Mouse (Mus musculus): ENCODE data around the gene Slc22a14.

Gene Slc22a14

GRCm38 (mm10) chr9:119142066-119142465, 223.3 kb downstream of the Slc22a14 start:
- DNase-seq (ENCODE audit: low spot score): no peak

GRCm38 (mm10) chr9:119138836-119139235, 226.5 kb downstream of the Slc22a14 start:
- DNase-seq (ENCODE audit: low spot score): no peak

- no peak for DNase-seq (ENCODE audit: low spot score)
Observed at GRCm38 (mm10) chr9:119130692-119131091, 234.7 kb downstream of the Slc22a14 start.

- no peak for DNase-seq (ENCODE audit: low spot score)
Observed at GRCm38 (mm10) chr9:119128436-119129181, 236.7 kb downstream of the Slc22a14 start.

DNA sequence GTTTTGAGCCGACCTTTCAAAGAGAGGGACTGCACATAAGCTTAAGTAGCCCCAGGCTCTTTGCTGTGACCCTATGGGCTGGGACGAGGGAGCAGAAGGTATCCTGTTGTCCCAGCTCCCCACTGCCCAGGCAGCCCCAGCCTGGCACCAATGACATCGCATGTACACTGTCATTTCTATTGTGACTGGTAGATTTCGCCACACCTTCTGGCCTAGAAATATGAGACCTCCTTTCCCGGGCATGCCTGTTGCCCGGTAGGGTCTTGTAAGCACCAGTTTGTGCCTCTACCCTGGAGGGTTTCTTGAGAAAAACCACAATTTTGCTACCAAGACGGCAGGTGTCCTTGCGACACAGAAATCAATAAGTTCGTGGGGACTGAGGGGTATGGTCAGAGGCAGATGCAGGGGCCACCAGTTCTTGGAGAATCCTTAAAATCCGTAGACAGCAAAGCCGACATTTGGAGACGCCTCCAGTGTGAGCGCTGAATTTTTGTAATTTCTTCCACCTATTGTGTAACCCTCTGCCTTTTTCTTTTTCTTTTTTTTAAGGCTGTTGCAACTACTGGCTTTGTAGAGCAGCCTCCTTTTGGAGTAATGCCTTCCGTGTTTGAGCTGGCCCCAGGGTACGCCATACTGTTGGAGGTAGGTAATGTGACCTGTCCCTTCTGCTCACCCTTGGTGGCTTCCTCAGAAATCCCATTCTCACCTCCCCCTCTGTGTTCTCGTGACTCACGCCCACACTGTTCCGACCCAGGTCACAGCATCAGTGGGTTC, 242.6 kb downstream of the Slc22a14 start:
- DNase-seq (ENCODE audit: low spot score): no peak

- no peak for DNase-seq (ENCODE audit: low spot score)
Observed at GRCm38 (mm10) chr9:119120168-119120560, 245.2 kb downstream of the Slc22a14 start.

Data from c-Kit-positive CD71-positive TER-119-positive erythroid progenitor cells, embryonic 14.5 days (primary cell).